Mouse (Mus musculus): ENCODE data around the gene Ugt1a6a. TPM values are rescaled to one million over a fixed set of nuclear protein-coding genes. Genes with fewer than 3 reads are reported as not detected.
A peak's percentile ranks its signal among the peaks of the same experiment; 100 is the strongest.

Ugt1a6a gene
- polyA plus RNA-seq, 1 experiment: 2.1 TPM

DNA sequence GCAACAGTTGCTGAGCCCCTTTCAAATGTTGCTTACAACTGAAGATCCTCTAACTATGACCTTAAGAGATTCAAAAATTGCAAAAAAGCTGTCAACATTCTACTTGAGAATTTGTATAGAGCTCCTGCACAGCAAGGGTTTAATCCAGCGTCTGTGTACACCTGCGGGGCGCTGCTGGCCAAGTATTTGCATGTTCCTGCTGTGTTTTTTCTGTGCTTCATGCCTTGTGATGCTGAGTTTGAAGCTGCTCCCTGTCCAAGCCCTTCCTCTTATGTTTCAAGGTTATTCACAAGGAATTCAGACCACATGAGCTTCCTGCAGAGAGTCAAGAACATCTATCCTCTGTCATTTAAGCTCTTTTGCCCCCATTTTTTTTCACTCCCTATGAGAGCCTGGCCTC, 57.5 kb downstream of the Ugt1a6a start:
- TF ChIP-seq POLR2A (IDR thresholded peaks at IDR 0.05; ENCODE audit: low read depth, low read length) (no peak), CTCF (IDR thresholded peaks at IDR 0.05; ENCODE audit: extremely low read depth, insufficient read length, insufficient replicate concordance, low read depth, low read length) (no peak)
- Histone ChIP-seq H3K27ac (ENCODE audit: insufficient read depth, low read depth, low read length) (no peak overlapping the region), H3K27me3 (ENCODE audit: control insufficient read depth, insufficient read depth, low read length) (no peaks in the 10 kb centered on the region), H3K4me3 (ENCODE audit: low read depth, low read length) (no peak overlapping the region), H3K4me1 (ENCODE audit: control insufficient read depth, insufficient read depth, insufficient read length, low read length) (peaks cover 13% of the 10 kb centered on the region), H3K36me3 (ENCODE audit: control insufficient read depth, insufficient read depth, low read length) (no peaks in the 10 kb centered on the region)
- 86% methylated on average over 3 of the region's 3 CpGs for WGBS

DNA sequence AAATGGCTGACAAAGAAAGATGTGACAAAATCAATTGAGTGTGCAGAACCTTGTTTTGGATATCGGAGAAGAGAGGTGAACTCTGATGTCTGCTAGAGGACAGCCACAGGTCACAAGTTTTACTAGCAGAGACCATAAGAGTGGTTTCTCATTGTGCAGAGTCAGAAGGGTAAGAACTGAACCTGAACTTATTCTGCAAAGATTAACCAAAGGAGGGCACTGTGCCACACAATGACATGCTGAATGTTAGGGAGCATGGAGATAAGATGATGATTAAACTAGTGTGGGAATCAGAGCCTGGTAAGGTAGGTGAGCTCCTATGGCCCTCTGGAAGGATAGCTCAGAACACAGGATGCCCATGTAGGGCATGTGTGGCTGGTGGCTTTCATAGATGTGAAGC, 61.1 kb downstream of the Ugt1a6a start:
- WGBS: 74% methylated on average over 1 of the region's 1 CpGs
- Histone ChIP-seq H3K4me3 (ENCODE audit: low read depth, low read length) (no peak overlapping the region), H3K36me3 (ENCODE audit: control insufficient read depth, insufficient read depth, low read length) (no peaks in the 10 kb centered on the region), H3K4me1 (ENCODE audit: control insufficient read depth, insufficient read depth, insufficient read length, low read length) (peaks cover 10% of the 10 kb centered on the region), H3K27me3 (ENCODE audit: control insufficient read depth, insufficient read depth, low read length) (no peaks in the 10 kb centered on the region), H3K27ac (ENCODE audit: insufficient read depth, low read depth, low read length) (no peak overlapping the region)
- TF ChIP-seq CTCF (IDR thresholded peaks at IDR 0.05; ENCODE audit: extremely low read depth, insufficient read length, insufficient replicate concordance, low read depth, low read length): no peak
- no peak for TF ChIP-seq POLR2A (IDR thresholded peaks at IDR 0.05; ENCODE audit: low read depth, low read length)

DNA sequence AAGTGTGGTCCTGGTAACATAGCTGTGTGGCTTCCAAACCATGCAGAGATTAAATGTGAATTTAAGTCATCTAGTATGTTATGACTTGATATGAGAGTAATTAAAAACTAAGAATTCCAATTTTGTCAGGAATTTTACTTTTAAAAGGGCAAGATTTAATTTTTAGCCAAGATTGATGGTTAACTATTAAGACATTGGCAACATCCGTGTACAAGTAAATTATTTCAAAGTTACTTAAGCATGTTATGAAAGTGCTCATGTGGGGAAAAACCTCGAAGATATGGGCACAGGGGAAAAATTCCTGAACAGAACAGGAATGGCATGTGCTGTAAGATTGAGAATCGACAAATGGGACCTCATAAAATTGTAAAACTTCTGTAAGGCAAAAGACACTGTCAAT, 62.8 kb downstream of the Ugt1a6a start:
- 82% methylated on average over 3 of the region's 3 CpGs for WGBS
- no peak overlapping the region for H3K4me3 ChIP-seq (ENCODE audit: low read depth, low read length)
- peaks cover 2% of the 10 kb centered on the region; the same call in 1 of the 2 replicates for H3K4me1 ChIP-seq (ENCODE audit: control insufficient read depth, insufficient read depth, insufficient read length, low read length)
- no peaks in the 10 kb centered on the region for H3K36me3 ChIP-seq (ENCODE audit: control insufficient read depth, insufficient read depth, low read length)
- no peak overlapping the region for H3K27ac ChIP-seq (ENCODE audit: insufficient read depth, low read depth, low read length)
- no peaks in the 10 kb centered on the region for H3K27me3 ChIP-seq (ENCODE audit: control insufficient read depth, insufficient read depth, low read length)
- TF ChIP-seq POLR2A (IDR thresholded peaks at IDR 0.05; ENCODE audit: low read depth, low read length) (no peak), CTCF (IDR thresholded peaks at IDR 0.05; ENCODE audit: extremely low read depth, insufficient read length, insufficient replicate concordance, low read depth, low read length) (no peak)

DNA sequence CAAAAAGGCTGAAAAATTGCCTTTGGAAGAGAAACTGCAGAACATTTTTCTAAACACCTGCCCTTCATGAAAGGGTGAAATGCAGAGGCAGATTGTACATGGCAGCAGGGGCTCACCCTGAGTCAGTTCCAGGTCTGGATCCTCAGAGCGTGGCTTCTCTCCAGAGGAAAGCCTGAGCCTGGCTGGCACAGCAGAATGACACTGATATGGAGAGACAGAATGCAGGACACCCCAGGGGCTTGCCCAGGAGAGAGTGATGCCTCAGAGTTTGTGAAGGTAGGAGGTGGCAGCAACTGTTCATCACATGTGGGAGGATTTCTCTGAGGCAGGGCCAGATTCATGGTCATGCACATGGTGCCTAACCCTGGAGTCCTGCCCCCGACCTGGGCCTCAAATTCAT, 65.4 kb downstream of the Ugt1a6a start:
- Histone ChIP-seq H3K27ac (ENCODE audit: insufficient read depth, low read depth, low read length) (no peak overlapping the region), H3K36me3 (ENCODE audit: control insufficient read depth, insufficient read depth, low read length) (no peaks in the 10 kb centered on the region), H3K4me1 (ENCODE audit: control insufficient read depth, insufficient read depth, insufficient read length, low read length) (peaks cover 2% of the 10 kb centered on the region; the same call in 1 of the 2 replicates), H3K4me3 (ENCODE audit: low read depth, low read length) (no peak overlapping the region), H3K27me3 (ENCODE audit: control insufficient read depth, insufficient read depth, low read length) (no peaks in the 10 kb centered on the region)
- 67% methylated on average over 2 of the region's 2 CpGs for WGBS
- no peak for TF ChIP-seq POLR2A (IDR thresholded peaks at IDR 0.05; ENCODE audit: low read depth, low read length)
- TF ChIP-seq CTCF (IDR thresholded peaks at IDR 0.05; ENCODE audit: extremely low read depth, insufficient read length, insufficient replicate concordance, low read depth, low read length): no peak

DNA sequence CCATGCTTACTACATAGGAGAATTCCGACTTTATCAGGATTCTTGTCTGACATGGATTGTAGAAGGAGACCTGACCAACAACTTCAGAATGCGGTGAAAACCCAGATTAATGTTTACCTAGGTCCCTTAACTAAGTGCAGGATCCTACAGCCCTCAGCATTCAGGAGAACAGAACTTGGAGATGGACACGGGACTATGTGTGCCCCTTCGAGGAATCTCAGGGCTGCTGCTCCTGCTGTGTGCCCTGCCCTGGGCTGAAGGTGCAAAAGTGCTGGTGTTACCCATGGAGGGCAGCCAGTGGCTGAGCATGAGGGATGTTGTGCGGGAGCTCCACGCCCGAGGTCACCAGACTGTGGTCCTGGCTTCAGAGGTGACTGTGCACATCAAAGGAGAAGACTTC, 65.8 kb downstream of the Ugt1a6a start, which contains the start of gene Ugt1a2:
Gene Ugt1a2, plus strand, starts transcription at position 146 of the 400 bp plus-strand sequence.
- TF ChIP-seq POLR2A (IDR thresholded peaks at IDR 0.05; ENCODE audit: low read depth, low read length) (no peak), CTCF (IDR thresholded peaks at IDR 0.05; ENCODE audit: extremely low read depth, insufficient read length, insufficient replicate concordance, low read depth, low read length) (no peak)
- H3K27me3 ChIP-seq (ENCODE audit: control insufficient read depth, insufficient read depth, low read length): no peaks in the 10 kb centered on the region
- H3K4me1 ChIP-seq (ENCODE audit: control insufficient read depth, insufficient read depth, insufficient read length, low read length): peaks cover 5% of the 10 kb centered on the region
- no peak within 1 kb of the TSS for H3K4me3 ChIP-seq (ENCODE audit: low read depth, low read length)
- 63% methylated on average over 7 of the region's 7 CpGs for WGBS
- no peak within 1 kb of the TSS for H3K27ac ChIP-seq (ENCODE audit: insufficient read depth, low read depth, low read length)
- H3K36me3 ChIP-seq (ENCODE audit: control insufficient read depth, insufficient read depth, low read length): no peaks in the 10 kb centered on the region

DNA sequence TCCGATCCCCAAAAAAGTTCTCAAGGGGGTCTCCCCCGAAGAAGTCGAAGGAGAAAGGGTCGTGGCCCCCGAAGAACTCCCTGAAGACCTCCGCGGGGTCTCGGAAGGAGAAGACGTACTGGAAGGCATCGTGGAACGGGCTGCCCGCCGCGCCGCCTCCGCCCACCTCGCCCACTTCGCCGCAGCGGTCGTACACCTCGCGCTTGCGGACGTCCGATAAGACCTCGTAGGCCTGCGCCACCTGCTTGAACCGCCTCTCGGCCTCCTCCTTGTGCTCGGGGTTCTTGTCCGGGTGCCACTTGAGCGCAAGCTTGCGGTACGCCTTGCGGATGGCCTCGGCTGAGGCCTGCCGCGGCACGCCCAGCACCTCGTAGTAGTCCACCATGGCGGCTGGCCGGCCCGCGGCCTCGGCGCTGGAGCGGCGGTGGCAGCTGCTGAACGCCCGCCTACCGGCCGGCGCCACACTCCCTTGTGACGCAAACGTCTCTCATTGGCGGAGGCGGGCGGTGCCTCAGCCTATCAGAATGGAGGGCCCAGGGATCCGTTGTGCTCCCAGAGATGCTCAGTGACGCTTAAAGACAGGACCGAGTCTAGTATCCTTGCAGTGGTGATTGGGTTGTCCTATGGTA, 70.8 kb downstream of the Ugt1a6a start, which contains the start of gene Dnajb3:
Gene Dnajb3, minus strand, starts transcription at position 489 of the 629 bp plus-strand sequence.
- H3K4me3 ChIP-seq (ENCODE audit: low read depth, low read length): peak within 1 kb of the TSS; percentile 65
- H3K4me1 ChIP-seq (ENCODE audit: control insufficient read depth, insufficient read depth, insufficient read length, low read length): peaks cover 18% of the 10 kb centered on the region
- peak within 1 kb of the TSS; percentile 64 for H3K27ac ChIP-seq (ENCODE audit: insufficient read depth, low read depth, low read length)
- WGBS: 44% methylated on average over 62 of the region's 62 CpGs
- no peaks in the 10 kb centered on the region for H3K36me3 ChIP-seq (ENCODE audit: control insufficient read depth, insufficient read depth, low read length)
- TF ChIP-seq CTCF (IDR thresholded peaks at IDR 0.05; ENCODE audit: extremely low read depth, insufficient read length, insufficient replicate concordance, low read depth, low read length) (no peak), POLR2A (IDR thresholded peaks at IDR 0.05; ENCODE audit: low read depth, low read length) (no peak)
- H3K27me3 ChIP-seq (ENCODE audit: control insufficient read depth, insufficient read depth, low read length): no peaks in the 10 kb centered on the region

DNA sequence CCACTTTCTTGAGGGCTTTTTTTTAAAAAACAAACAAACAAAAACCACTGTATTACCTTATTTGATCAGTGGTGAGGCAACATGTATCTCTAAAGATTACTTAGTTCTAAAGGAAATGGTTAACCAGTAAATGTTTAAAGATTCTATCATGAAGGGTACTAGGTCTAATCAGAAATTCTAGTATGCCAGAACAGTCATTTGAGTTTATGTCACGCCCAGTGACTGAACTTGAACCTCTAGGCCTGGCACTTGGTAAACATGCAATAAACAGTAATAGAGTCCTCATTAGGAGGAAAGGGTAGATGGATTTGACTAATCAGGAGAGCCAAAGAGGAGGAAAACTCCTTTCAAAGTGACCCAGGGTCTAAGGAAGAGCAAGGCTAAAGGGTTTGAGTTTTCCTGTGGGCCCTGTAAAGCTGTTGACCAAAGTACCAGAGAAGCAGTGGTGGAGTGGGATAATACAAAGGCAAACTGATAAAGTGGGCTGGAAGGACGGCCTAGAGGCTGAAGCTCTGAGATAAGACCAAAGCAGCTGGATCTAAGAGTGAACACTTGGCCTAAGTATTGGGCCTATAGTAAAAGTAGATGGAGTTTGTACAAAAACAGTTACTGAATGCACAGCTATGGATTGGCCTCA, 72.4 kb downstream of the Ugt1a6a start:
- 31% methylated on average over 2 of the region's 2 CpGs for WGBS
- peak overlapping the region; percentile 91 for H3K27ac ChIP-seq (ENCODE audit: insufficient read depth, low read depth, low read length)
- H3K4me3 ChIP-seq (ENCODE audit: low read depth, low read length): no peak overlapping the region
- no peaks in the 10 kb centered on the region for H3K36me3 ChIP-seq (ENCODE audit: control insufficient read depth, insufficient read depth, low read length)
- H3K4me1 ChIP-seq (ENCODE audit: control insufficient read depth, insufficient read depth, insufficient read length, low read length): peaks cover 21% of the 10 kb centered on the region
- H3K27me3 ChIP-seq (ENCODE audit: control insufficient read depth, insufficient read depth, low read length): no peaks in the 10 kb centered on the region
- no peak for TF ChIP-seq POLR2A (IDR thresholded peaks at IDR 0.05; ENCODE audit: low read depth, low read length)
- TF ChIP-seq CTCF (IDR thresholded peaks at IDR 0.05; ENCODE audit: extremely low read depth, insufficient read length, insufficient replicate concordance, low read depth, low read length): no peak

All from small intestine, adult 2 months (tissue).